Mouse (Mus musculus) stomach, postnatal 0 days (tissue): Measurements from ENCODE around the gene Actl7b. TPM values are rescaled to one million over a fixed set of nuclear protein-coding genes. Genes with fewer than 3 reads are reported as not detected.

Source experiments
- ATAC-seq: fragments of 200-750 bp; cut with Nextera tagmentation; 2 replicates; pipeline ENCODE4 v1.8.0; 2017; ENCODE audit not compliant: low FRiP score, low TSS enrichment
- DNase-seq: peaks from one replicate; pipeline ENCODE4 v3.0.0-alpha.2; 2016; ENCODE audit warnings: low spot score
- H3K27ac ChIP-seq: fragments of 300-500 bp; sonication (generic); replicated peaks from 2 replicates; pipeline ENCODE4 v1.5.1; 2014; ENCODE audit warnings: mild to moderate bottlenecking, control low read depth
- H3K27me3 ChIP-seq: fragments of 300-500 bp; sonication (generic); 2 replicates; pipeline ENCODE4 v1.6.1; 2014; ENCODE audit warnings: low read length; ENCODE audit not compliant: control insufficient read depth, insufficient read depth
- H3K36me3 ChIP-seq: fragments of 300-500 bp; sonication (generic); 2 replicates; pipeline ENCODE4 v1.6.1; 2014; ENCODE audit warnings: low read length, mixed read lengths; ENCODE audit not compliant: control insufficient read depth, insufficient read depth
- H3K4me1 ChIP-seq: fragments of 300-500 bp; sonication (generic); replicated peaks from 2 replicates; pipeline ENCODE4 v1.6.1; 2014; ENCODE audit warnings: antibody characterized with exemption; ENCODE audit not compliant: control insufficient read depth, insufficient read depth
- H3K4me2 ChIP-seq: fragments of 300-500 bp; sonication (generic); replicated peaks from 2 replicates; pipeline ENCODE4 v1.6.1; 2014; ENCODE audit warnings: low read depth, mild to moderate bottlenecking, control low read depth, moderate library complexity
- H3K4me3 ChIP-seq: fragments of 300-500 bp; sonication (generic); 2 replicates; pipeline ENCODE4 v1.5.1; 2014; ENCODE audit warnings: low read depth, low read length, control low read depth
- H3K9ac ChIP-seq: fragments of 300-500 bp; sonication (generic); 2 replicates; pipeline ENCODE4 v1.6.1; 2014; ENCODE audit warnings: mild to moderate bottlenecking, low read length, control low read depth, mixed read lengths
- H3K9me3 ChIP-seq: fragments of 300-500 bp; sonication (generic); 2 replicates; pipeline ENCODE4 v1.6.1; 2016; ENCODE audit warnings: low read length; ENCODE audit not compliant: control insufficient read depth
- CTCF ChIP-seq: IDR thresholded peaks from 2 replicates; pipeline ENCODE4 v1.5.1; 2016; ENCODE audit warnings: antibody characterized with exemption, low read depth, mild to moderate bottlenecking, moderate library complexity
- EP300 ChIP-seq: optimal IDR thresholded peaks from 2 replicates; pipeline ENCODE3; 2016; ENCODE audit warnings: antibody characterized with exemption
- WGBS: fragments of 180-500 bp; shearing (Covaris S2); extraction: QIAGEN DNeasy Blood & Tissue Kit; methylation state at CpG from one replicate; pipeline ENCODE4 v1.1.7; 2014; 5-methylcytosine and 5-hydroxymethylcytosine counted together
- polyA plus RNA-seq: library from polyadenylated mRNA; unstranded; fragments of >200 nt; fragmentation: Nextera tagmentation; extraction: Ambion mirVana; gene quantifications from 2 replicates; pipeline ENCODE4 v1.2.1, GENCODE M21; 2015

Actl7b gene
- polyA plus RNA-seq, 1 experiment from 2014 or later: not detected

DNA sequence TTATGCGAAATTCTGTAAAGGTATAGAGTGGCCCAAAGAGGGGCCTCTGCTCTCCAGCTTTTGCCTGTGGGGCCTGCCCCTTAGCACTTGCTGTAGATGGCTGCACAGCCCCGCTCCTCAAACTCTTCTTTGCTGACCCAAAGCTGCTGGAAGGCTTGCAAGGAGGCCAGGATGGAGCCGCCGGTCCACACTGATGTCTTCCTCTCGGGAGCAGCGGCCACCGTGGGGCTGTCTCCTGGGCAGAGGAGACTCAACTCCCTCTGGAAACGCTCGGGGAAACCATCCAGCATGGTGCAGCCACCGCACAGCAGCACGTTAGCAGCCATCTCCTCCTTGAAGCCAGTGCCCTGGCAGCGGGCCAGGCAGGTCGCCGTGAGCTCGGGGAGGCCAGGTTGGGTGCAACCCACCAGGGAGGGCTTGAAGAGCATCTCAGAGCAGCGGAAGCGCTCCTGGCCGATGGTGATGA, 1.2 kb downstream of the Actl7b start, which contains the start of gene Gm26657:
Gene Gm26657, plus strand, starts transcription at position 51 of the 466 bp plus-strand sequence.
- no peaks in the 10 kb centered on the region for H3K4me1 ChIP-seq
- no peak within 1 kb of the TSS for H3K4me3 ChIP-seq
- TF ChIP-seq CTCF (no peak), EP300 (no peak)
- H3K4me2 ChIP-seq: no peak within 1 kb of the TSS
- no peak within 1 kb of the TSS for H3K27ac ChIP-seq
- no peaks in the 10 kb centered on the region for H3K36me3 ChIP-seq
- H3K9me3 ChIP-seq: no peaks in the 10 kb centered on the region
- WGBS: 83% methylated on average over 18 of the region's 18 CpGs
- DNase-seq (no peak), ATAC-seq (no peak)
- no peak within 1 kb of the TSS for H3K9ac ChIP-seq
- no peaks in the 10 kb centered on the region for H3K27me3 ChIP-seq

DNA sequence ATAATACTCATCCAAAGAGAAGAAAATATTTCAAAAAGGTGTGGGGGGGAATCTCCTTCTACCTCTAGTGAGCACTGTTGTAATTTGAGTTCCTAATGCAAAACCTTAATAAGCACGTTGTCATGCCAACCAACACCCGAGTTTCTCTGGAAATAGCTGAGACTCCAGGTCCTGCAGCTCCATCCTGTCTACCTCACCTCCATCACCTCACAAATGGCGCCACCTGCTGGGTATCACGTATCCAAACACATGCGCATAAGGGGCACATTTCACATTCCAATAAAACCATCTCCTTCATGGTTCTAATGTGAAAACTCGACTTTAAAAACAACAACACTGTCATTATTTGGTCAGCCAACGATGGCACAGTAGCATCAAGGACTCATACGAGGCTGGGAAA, 15.4 kb downstream of the Actl7b start:
- no peak for ATAC-seq
- WGBS: 57% methylated on average over 8 of the region's 8 CpGs
- no peak overlapping the region for H3K27ac ChIP-seq
- H3K4me2 ChIP-seq: no peak overlapping the region
- no peaks in the 10 kb centered on the region for H3K4me1 ChIP-seq
- H3K27me3 ChIP-seq: no peaks in the 10 kb centered on the region
- no peak overlapping the region for H3K9ac ChIP-seq
- DNase-seq: no peak
- H3K36me3 ChIP-seq: no peaks in the 10 kb centered on the region
- TF ChIP-seq CTCF (peak; percentile 59), EP300 (no peak)
- H3K9me3 ChIP-seq: no peaks in the 10 kb centered on the region
- no peak overlapping the region for H3K4me3 ChIP-seq

GRCm38 (mm10) chr4:56723237-56723636, 18.0 kb downstream of the Actl7b start:
- no peak overlapping the region for H3K9ac ChIP-seq
- no peak for DNase-seq
- no peak for ATAC-seq
- H3K36me3 ChIP-seq: no peaks in the 10 kb centered on the region
- no peaks in the 10 kb centered on the region for H3K4me1 ChIP-seq
- no peak overlapping the region for H3K4me3 ChIP-seq
- no peak for TF ChIP-seq CTCF
- TF ChIP-seq EP300: no peak
- no peak overlapping the region for H3K27ac ChIP-seq
- 91% methylated on average over 6 of the region's 6 CpGs for WGBS
- no peak overlapping the region for H3K4me2 ChIP-seq
- H3K27me3 ChIP-seq: no peaks in the 10 kb centered on the region
- no peaks in the 10 kb centered on the region for H3K9me3 ChIP-seq

DNA sequence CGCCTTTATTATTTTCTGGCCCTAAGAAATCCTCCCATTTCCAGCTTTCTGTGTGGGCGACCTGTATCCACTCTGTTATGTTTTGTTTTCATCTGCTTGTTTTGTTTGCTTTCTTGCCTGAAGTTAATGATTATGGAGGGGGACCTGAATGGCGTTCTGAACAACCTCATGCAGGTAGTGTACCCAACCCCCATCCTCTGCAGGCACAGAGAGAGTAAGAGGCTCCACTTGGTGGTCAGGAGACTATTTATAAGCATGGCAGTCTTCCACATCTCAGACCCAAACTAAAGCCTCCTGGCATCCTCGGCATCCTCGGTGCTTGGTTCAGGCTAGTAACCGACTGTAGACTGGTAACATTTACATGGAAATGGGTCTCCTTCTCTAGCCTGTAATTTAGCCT, 18.9 kb downstream of the Actl7b start:
- no peaks in the 10 kb centered on the region for H3K27me3 ChIP-seq
- WGBS: 58% methylated on average over 6 of the region's 6 CpGs
- no peak overlapping the region for H3K9ac ChIP-seq
- no peak overlapping the region for H3K27ac ChIP-seq
- TF ChIP-seq EP300 (no peak), CTCF (no peak)
- DNase-seq (no peak), ATAC-seq (no peak)
- H3K4me2 ChIP-seq: no peak overlapping the region
- no peaks in the 10 kb centered on the region for H3K36me3 ChIP-seq
- H3K4me3 ChIP-seq: no peak overlapping the region
- no peaks in the 10 kb centered on the region for H3K9me3 ChIP-seq
- no peaks in the 10 kb centered on the region for H3K4me1 ChIP-seq

DNA sequence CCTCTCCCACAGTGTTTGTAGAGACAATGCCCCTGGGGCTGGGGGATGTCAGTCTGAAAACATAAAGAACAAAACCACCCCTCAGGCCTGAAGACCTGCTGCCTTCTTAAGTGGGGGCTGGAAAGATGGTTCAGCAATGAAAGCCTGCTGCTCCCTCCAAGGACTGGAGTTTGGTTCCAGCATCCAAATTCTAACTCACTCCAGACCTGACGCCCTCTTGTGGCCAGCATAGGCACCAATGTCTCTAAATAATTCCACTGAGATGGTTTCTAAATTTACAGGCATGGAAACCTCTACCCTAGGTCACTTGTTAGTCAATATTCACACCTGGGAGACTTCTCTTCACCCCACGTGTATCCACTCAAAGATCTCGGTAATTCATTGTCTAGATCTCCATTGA, 19.8 kb downstream of the Actl7b start:
- WGBS: 27% methylated on average over 3 of the region's 3 CpGs
- TF ChIP-seq EP300 (no peak), CTCF (peak; percentile 75)

DNA sequence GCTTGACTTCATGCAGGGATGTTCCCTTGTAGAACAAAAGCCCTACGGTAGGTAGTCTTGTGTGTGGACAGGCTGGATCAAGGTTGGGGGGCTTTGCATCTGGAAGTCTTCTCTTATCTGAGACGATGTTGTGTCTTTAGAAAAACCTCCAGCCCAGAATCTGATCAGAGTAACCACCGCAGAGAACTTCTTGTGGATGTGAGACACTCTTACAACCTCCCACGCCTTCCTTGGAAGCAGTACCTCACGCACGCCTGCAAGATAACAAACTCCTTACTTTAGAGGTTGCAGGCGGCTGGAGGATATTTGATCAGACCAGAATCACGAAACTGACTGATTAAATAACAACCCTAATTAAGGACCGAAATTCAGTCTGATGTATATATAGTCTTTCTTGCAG, 20.8 kb downstream of the Actl7b start:
- ATAC-seq: no peak
- Histone ChIP-seq H3K27ac (no peak overlapping the region), H3K4me2 (no peak overlapping the region), H3K9ac (no peak overlapping the region), H3K4me1 (no peaks in the 10 kb centered on the region), H3K9me3 (no peaks in the 10 kb centered on the region), H3K36me3 (no peaks in the 10 kb centered on the region), H3K4me3 (no peak overlapping the region), H3K27me3 (no peaks in the 10 kb centered on the region)
- DNase-seq: no peak
- no peak for TF ChIP-seq EP300
- TF ChIP-seq CTCF: no peak
- WGBS: 71% methylated on average over 9 of the region's 9 CpGs

More for the DNA sequence above, 19.8 kb downstream of the Actl7b start:
- Histone ChIP-seq H3K4me3 (no peak overlapping the region), H3K36me3 (no peaks in the 10 kb centered on the region), H3K27ac (no peak overlapping the region), H3K4me1 (no peaks in the 10 kb centered on the region), H3K9me3 (no peaks in the 10 kb centered on the region), H3K4me2 (no peak overlapping the region), H3K27me3 (no peaks in the 10 kb centered on the region), H3K9ac (no peak overlapping the region)
- no peak for ATAC-seq
- DNase-seq: peak; percentile 26
